Mouse (Mus musculus): ENCODE results near the gene Gm21992. TPM values are rescaled to one million over a fixed set of nuclear protein-coding genes. Genes with fewer than 3 reads are reported as not detected.

Gene Gm21992
- total and polyA plus RNA-seq, 3 experiments = 10.8 to 21.9 TPM; not detected in 1

GRCm38 (mm10) chr19:4797846-4798245 lies 13.6 kb downstream of the Gm21992 start (continued):
- TF ChIP-seq EP300 (IDR thresholded peaks at IDR 0.05; ENCODE audit: low read depth in 1 of 2, low read length in 2 of 2) (no peak), ZMIZ1 (IDR thresholded peaks at IDR 0.05; ENCODE audit: low read depth, low read length) (no peak)

- Histone ChIP-seq H3K36me3 (ENCODE audit: control insufficient read depth in 1 of 2, insufficient read depth in 2 of 2, low read length in 2 of 2) (peaks cover 31 to 59% of the 10 kb centered on the region in 2 experiments), H3K4me3 (ENCODE audit: control insufficient read depth in 1 of 2, insufficient read depth in 1 of 2, low read depth in 2 of 2, low read length in 2 of 2) (no peak overlapping the region), H3K9me3 (replicated peaks; ENCODE audit: insufficient read depth, low read length) (no peaks in the 10 kb centered on the region), H3K27ac (ENCODE audit: control insufficient read depth, low read depth, low read length) (peak overlapping the region; percentile 74), H3K79me2 (ENCODE audit: control insufficient read depth, insufficient read depth, low read length, poor library complexity) (peaks cover 68% of the 10 kb centered on the region), H3K4me1 (ENCODE audit: control insufficient read depth in 1 of 2, insufficient read depth in 2 of 2, low read length in 2 of 2) (peaks cover 22 to 39% of the 10 kb centered on the region in 2 experiments), H3K9ac (ENCODE audit: control insufficient read depth, low read depth, low read length, poor library complexity, severe bottlenecking) (no peak overlapping the region; the same call in 1 of the 2 replicates), H3K27me3 (ENCODE audit: control insufficient read depth in 1 of 2, insufficient read depth in 2 of 2, low read length in 2 of 2) (no peaks in the 10 kb centered on the region)
- peak; percentile 49 for DNase-seq (ENCODE audit: low read depth, low spot score)
- no peak for TF ChIP-seq POLR2AphosphoS2 (IDR thresholded peaks at IDR 0.05; ENCODE audit: low read length)
- TF ChIP-seq SMC3 (IDR thresholded peaks at IDR 0.05; ENCODE audit: low read depth, low read length) = no peak
- no peak for TF ChIP-seq RAD21 (IDR thresholded peaks at IDR 0.05; ENCODE audit: low read depth, low read length)
- peak; percentile 64; the same call in 1 of the 2 replicates for TF ChIP-seq TCF12 (IDR thresholded peaks at IDR 0.05; ENCODE audit: low read depth, low read length)
- no peak for TF ChIP-seq GABPA (IDR thresholded peaks at IDR 0.05; ENCODE audit: low read depth, low read length)
- no peak for TF ChIP-seq ZKSCAN1 (IDR thresholded peaks at IDR 0.05; ENCODE audit: low read depth, low read length)
- TF ChIP-seq ZMIZ1 (IDR thresholded peaks at IDR 0.05; ENCODE audit: low read depth, low read length) = no peak
- no peak for TF ChIP-seq POLR2A (IDR thresholded peaks at IDR 0.05; ENCODE audit: control insufficient read depth in 1 of 2, insufficient read depth in 1 of 2, low read depth in 1 of 2, low read length in 2 of 2, poor library complexity in 1 of 2)
- TF ChIP-seq MAFK (IDR thresholded peaks at IDR 0.05; ENCODE audit: borderline replicate concordance, low read depth, low read length) = no peak
- TF ChIP-seq E2F4 (IDR thresholded peaks at IDR 0.05; ENCODE audit: borderline replicate concordance, low read depth, low read length) = no peak
- 0 out of 2 replicates have a peak, but pooled peaks have one; percentile 9 for TF ChIP-seq MAX (IDR thresholded peaks at IDR 0.05; ENCODE audit: low read length)
- TF ChIP-seq MYB (IDR thresholded peaks at IDR 0.05; ENCODE audit: low read depth, low read length) = no peak
- TF ChIP-seq CHD1 (IDR thresholded peaks at IDR 0.05; ENCODE audit: low read depth, low read length) = no peak
- TF ChIP-seq GATA1 (IDR thresholded peaks at IDR 0.05; ENCODE audit: low read depth, low read length) = peak; percentile 77
- no peak for TF ChIP-seq TBP (IDR thresholded peaks at IDR 0.05; ENCODE audit: low read depth, low read length)
- no peak for TF ChIP-seq BHLHE40 (IDR thresholded peaks at IDR 0.05; ENCODE audit: borderline replicate concordance, low read depth, low read length)
- no peak for TF ChIP-seq POLR2AphosphoS5 (IDR thresholded peaks at IDR 0.05; ENCODE audit: borderline replicate concordance, low read depth, low read length)
- no peak for TF ChIP-seq RCOR1 (IDR thresholded peaks at IDR 0.05; ENCODE audit: low read depth, low read length)
- no peak for TF ChIP-seq USF2 (IDR thresholded peaks at IDR 0.05; ENCODE audit: borderline replicate concordance in 1 of 2, insufficient read depth in 1 of 2, low read depth in 1 of 2, low read length in 2 of 2)
- no peak for TF ChIP-seq UBTF (IDR thresholded peaks at IDR 0.05; ENCODE audit: borderline replicate concordance, insufficient read depth, low read depth, low read length)
- TF ChIP-seq TAL1 (IDR thresholded peaks at IDR 0.05; ENCODE audit: low read length) = no peak
- TF ChIP-seq MAZ (IDR thresholded peaks at IDR 0.05; ENCODE audit: low read depth, low read length) = no peak
- peak; percentile 43; the same call in 1 of the 2 replicates for TF ChIP-seq MXI1 (IDR thresholded peaks at IDR 0.05; ENCODE audit: low read depth, low read length)
- TF ChIP-seq KAT2A (conservative IDR thresholded peaks at IDR 0.05; ENCODE audit: low read depth, low read length) = no peak
- peak; percentile 59 to 65; a peak in 2 of 4 replicates for TF ChIP-seq EP300 (IDR thresholded peaks at IDR 0.05; ENCODE audit: low read depth in 1 of 2, low read length in 2 of 2)
- TF ChIP-seq ZNF384 (IDR thresholded peaks at IDR 0.05; ENCODE audit: low read depth, low read length) = no peak; the same call in 1 of the 2 replicates
- no peak for TF ChIP-seq USF1 (IDR thresholded peaks at IDR 0.05; ENCODE audit: low read depth, low read length)
- TF ChIP-seq MYC (IDR thresholded peaks at IDR 0.05; ENCODE audit: low read depth, low read length) = no peak
- no peak for TF ChIP-seq JUND (IDR thresholded peaks at IDR 0.05; ENCODE audit: low read depth, low read length)
- no peak for TF ChIP-seq ZC3H11A (IDR thresholded peaks at IDR 0.05; ENCODE audit: low read depth, low read length)
- no peak for TF ChIP-seq CHD2 (IDR thresholded peaks at IDR 0.05; ENCODE audit: low read length)
- TF ChIP-seq CTCF (IDR thresholded peaks at IDR 0.05 in 2 of 3, conservative IDR thresholded peaks at IDR 0.05 in 1 of 3; ENCODE audit: control insufficient read depth in 1 of 3, insufficient read depth in 1 of 3, low read depth in 2 of 3, low read length in 3 of 3, poor library complexity in 1 of 3, severe bottlenecking in 1 of 3) = no peak
- no peak for TF ChIP-seq NELFE (IDR thresholded peaks at IDR 0.05; ENCODE audit: low read depth, low read length)
- TF ChIP-seq SIN3A (IDR thresholded peaks at IDR 0.05; ENCODE audit: low read length) = peak; percentile 53; the same call in 1 of the 2 replicates
- TF ChIP-seq MEF2A (IDR thresholded peaks at IDR 0.05; ENCODE audit: extremely low read depth, insufficient replicate concordance, low read depth, low read length, poor library complexity, severe bottlenecking) = no peak
- no peak; the same call in 1 of the 2 replicates for TF ChIP-seq ELF1 (IDR thresholded peaks at IDR 0.05; ENCODE audit: low read depth, low read length)
Observed at GRCm38 (mm10) chr19:4795929-4796328, 15.5 kb downstream of the Gm21992 start.
